Mouse (Mus musculus): ENCODE measurements around the gene Tspoap1. TPM values are rescaled to one million over a fixed set of nuclear protein-coding genes. Genes with fewer than 3 reads are reported as not detected.

The Tspoap1 gene
- polyA plus RNA-seq, 1 experiment from 2014 or later: 5.7 TPM

GRCm38 (mm10) chr11:87745632-87746555, 14.4 kb upstream of the Tspoap1 start:
- no peak overlapping the region for H3K4me3 ChIP-seq (replicated peaks)
- no peak overlapping the region for H3K4me2 ChIP-seq
- no peak overlapping the region for H3K27ac ChIP-seq
- no peak for ATAC-seq (ENCODE audit: insufficient number of reproducible peaks, insufficient read depth, low FRiP score, low TSS enrichment, low read depth)
- H3K27me3 ChIP-seq: no peaks in the 10 kb centered on the region
- H3K9me3 ChIP-seq: no peaks in the 10 kb centered on the region
- H3K4me1 ChIP-seq (replicated peaks): peaks cover 4% of the 10 kb centered on the region
- H3K9ac ChIP-seq (replicated peaks): no peak overlapping the region
- peaks cover 41% of the 10 kb centered on the region for H3K36me3 ChIP-seq
- 77% methylated on average over 9 of the region's 9 CpGs for WGBS

DNA sequence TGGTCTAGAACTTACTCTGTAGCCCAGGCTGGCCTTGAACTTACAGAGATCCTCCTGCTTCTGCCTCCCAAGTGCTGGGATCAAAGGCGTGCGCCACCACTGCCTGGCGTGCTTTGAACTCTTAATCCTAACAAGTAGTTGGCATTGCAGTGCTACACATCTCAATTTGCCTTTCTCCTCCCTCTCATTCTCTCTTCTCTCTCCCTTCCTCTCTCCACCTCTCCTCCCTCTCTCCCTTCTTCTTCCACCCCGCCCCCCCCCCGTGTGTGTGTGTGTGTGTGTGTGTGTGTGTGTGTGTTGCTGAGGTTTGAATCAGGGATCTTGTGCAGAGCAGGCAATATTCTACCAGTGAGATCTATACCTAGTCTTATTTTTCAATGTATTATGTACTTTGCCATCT, 13.0 kb upstream of the Tspoap1 start:
- no peak overlapping the region for H3K9ac ChIP-seq (replicated peaks)
- WGBS: 90% methylated on average over 5 of the region's 5 CpGs

DNA sequence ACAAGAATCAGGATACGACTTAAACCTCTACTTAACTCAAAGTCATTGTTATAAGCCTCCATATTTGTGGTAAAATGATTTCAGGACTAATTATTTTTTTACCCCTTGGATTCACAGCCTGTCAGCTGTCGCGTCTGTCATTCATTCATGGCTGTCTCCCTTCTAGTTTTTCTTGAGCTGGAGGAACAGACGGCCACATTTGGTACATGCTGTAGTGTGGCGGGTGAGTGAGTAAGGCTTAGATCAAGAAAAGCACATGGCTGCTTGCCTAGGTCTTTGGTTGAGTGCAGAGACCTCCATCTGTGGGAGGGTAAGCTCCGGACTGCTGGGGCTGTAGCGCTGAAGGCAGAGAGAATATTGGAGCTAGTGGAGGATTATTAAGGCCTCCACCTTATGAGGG, 12.6 kb upstream of the Tspoap1 start:
- H3K9me3 ChIP-seq: no peaks in the 10 kb centered on the region
- no peak overlapping the region for H3K27ac ChIP-seq
- no peaks in the 10 kb centered on the region for H3K27me3 ChIP-seq
- peaks cover 24% of the 10 kb centered on the region for H3K36me3 ChIP-seq
- no peak overlapping the region for H3K4me3 ChIP-seq (replicated peaks)
- 94% methylated on average over 7 of the region's 7 CpGs for WGBS
- no peak overlapping the region for H3K4me2 ChIP-seq
- no peak for ATAC-seq (ENCODE audit: insufficient number of reproducible peaks, insufficient read depth, low FRiP score, low TSS enrichment, low read depth)
- no peak overlapping the region for H3K9ac ChIP-seq (replicated peaks)
- peaks cover 4% of the 10 kb centered on the region for H3K4me1 ChIP-seq (replicated peaks)

More for the DNA sequence above, 13.0 kb upstream of the Tspoap1 start:
- peaks cover 4% of the 10 kb centered on the region for H3K4me1 ChIP-seq (replicated peaks)
- H3K4me2 ChIP-seq: no peak overlapping the region
- no peak overlapping the region for H3K4me3 ChIP-seq (replicated peaks)
- no peak overlapping the region for H3K27ac ChIP-seq
- H3K9me3 ChIP-seq: no peaks in the 10 kb centered on the region
- ATAC-seq (ENCODE audit: insufficient number of reproducible peaks, insufficient read depth, low FRiP score, low TSS enrichment, low read depth): no peak
- H3K36me3 ChIP-seq: peaks cover 28% of the 10 kb centered on the region
- H3K27me3 ChIP-seq: no peaks in the 10 kb centered on the region

GRCm38 (mm10) chr11:87748132-87749119, 11.9 kb upstream of the Tspoap1 start:
- Histone ChIP-seq H3K36me3 (peaks cover 18% of the 10 kb centered on the region), H3K4me3 (replicated peaks) (no peak overlapping the region)

DNA sequence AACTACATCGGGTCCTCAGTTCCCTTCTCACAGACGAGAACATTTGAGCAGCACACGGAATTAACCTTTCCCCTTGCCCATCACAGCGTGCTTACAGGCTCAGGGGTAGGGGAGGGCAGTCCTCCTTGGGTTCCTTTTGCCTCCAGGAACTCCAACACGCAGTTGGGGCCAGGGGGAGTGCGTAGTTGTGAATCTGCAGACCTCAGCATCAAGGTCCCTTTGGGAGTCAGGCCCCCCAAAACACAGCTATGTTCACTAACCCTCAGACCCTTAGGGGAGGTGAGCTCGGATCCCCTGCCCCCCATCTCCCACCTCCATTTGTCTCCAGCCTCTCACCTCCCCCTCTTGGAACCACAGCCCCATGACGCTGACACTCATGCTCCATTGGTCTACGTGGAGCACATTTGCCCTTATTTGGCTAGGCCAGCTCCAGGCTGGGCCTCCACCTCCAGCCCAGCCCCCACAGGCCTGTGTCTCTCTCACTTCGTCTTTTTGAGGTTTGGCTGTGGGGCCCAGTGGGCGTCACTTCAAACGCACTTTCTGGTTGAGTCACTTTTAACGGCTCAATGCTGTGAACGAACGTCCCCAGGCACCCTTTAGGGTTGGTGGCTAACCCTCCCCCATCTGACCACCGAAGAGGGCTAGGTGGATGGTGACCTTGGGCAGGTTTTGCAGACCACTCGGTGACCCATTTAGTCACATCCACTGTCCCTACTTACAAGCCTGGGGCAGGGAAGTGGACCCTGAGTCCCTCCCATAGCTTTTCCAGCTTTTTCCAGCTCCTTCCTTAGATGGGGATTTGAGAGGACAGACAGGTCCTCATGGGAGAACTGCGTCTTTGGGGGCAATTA, 10.9 kb upstream of the Tspoap1 start:
- H3K4me3 ChIP-seq (replicated peaks): no peak overlapping the region
- H3K4me1 ChIP-seq (replicated peaks): peaks cover 7% of the 10 kb centered on the region
- H3K9me3 ChIP-seq: no peaks in the 10 kb centered on the region
- H3K9ac ChIP-seq (replicated peaks): no peak overlapping the region
- peak overlapping the region; percentile 25; the same call in 1 of the 2 replicates for H3K4me2 ChIP-seq
- no peaks in the 10 kb centered on the region for H3K27me3 ChIP-seq
- 36% methylated on average over 18 of the region's 18 CpGs for WGBS
- ATAC-seq (ENCODE audit: insufficient number of reproducible peaks, insufficient read depth, low FRiP score, low TSS enrichment, low read depth): no peak
- H3K27ac ChIP-seq: no peak overlapping the region
- H3K36me3 ChIP-seq: peaks cover 11% of the 10 kb centered on the region; the same call in 1 of the 2 replicates

More at GRCm38 (mm10) chr11:87748132-87749119, 11.9 kb upstream of the Tspoap1 start:
- Histone ChIP-seq H3K4me2 (peak overlapping the region; percentile 25; the same call in 1 of the 2 replicates), H3K4me1 (replicated peaks) (peaks cover 4% of the 10 kb centered on the region), H3K27me3 (no peaks in the 10 kb centered on the region), H3K9me3 (no peaks in the 10 kb centered on the region), H3K27ac (no peak overlapping the region), H3K9ac (replicated peaks) (no peak overlapping the region)
- 31% methylated on average over 19 of the region's 19 CpGs for WGBS
- no peak for ATAC-seq (ENCODE audit: insufficient number of reproducible peaks, insufficient read depth, low FRiP score, low TSS enrichment, low read depth)

DNA sequence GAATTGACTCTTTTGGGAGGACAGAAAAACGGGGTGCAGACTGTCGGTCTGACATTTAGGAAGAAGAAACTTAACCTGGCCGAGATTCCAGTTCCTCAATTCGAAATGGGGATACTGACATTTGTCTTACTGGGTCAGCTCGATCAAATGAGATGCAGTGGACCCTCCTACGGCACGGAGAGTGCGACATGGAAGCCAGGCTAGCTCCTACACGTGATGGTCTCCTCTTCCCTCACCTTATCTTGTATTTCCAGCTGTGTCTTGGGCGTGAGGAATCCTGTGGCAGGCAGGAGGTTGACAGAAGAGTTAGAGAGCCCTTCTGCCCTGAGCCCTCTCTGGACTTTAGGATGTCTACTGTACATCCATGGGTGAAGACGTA, 10.3 kb upstream of the Tspoap1 start:
- H3K9me3 ChIP-seq: no peaks in the 10 kb centered on the region
- H3K27ac ChIP-seq: no peak overlapping the region
- 80% methylated on average over 11 of the region's 11 CpGs for WGBS
- no peak for ATAC-seq (ENCODE audit: insufficient number of reproducible peaks, insufficient read depth, low FRiP score, low TSS enrichment, low read depth)
- H3K9ac ChIP-seq (replicated peaks): no peak overlapping the region
- H3K27me3 ChIP-seq: no peaks in the 10 kb centered on the region
- H3K36me3 ChIP-seq: peaks cover 5% of the 10 kb centered on the region; the same call in 1 of the 2 replicates
- H3K4me1 ChIP-seq (replicated peaks): peaks cover 11% of the 10 kb centered on the region
- no peak overlapping the region for H3K4me2 ChIP-seq
- H3K4me3 ChIP-seq (replicated peaks): no peak overlapping the region

- WGBS: 69% methylated on average over 3 of the region's 3 CpGs
- Histone ChIP-seq H3K9me3 (no peaks in the 10 kb centered on the region), H3K4me3 (replicated peaks) (no peak overlapping the region), H3K36me3 (0 out of 2 replicates have a peak, but pooled peaks cover under 1% of the 10 kb centered on the region), H3K4me1 (replicated peaks) (peaks cover 11% of the 10 kb centered on the region), H3K4me2 (no peak overlapping the region), H3K27ac (no peak overlapping the region), H3K27me3 (no peaks in the 10 kb centered on the region), H3K9ac (replicated peaks) (no peak overlapping the region)
- no peak for ATAC-seq (ENCODE audit: insufficient number of reproducible peaks, insufficient read depth, low FRiP score, low TSS enrichment, low read depth)
Observed at GRCm38 (mm10) chr11:87750521-87750920, 9.8 kb upstream of the Tspoap1 start.

DNA sequence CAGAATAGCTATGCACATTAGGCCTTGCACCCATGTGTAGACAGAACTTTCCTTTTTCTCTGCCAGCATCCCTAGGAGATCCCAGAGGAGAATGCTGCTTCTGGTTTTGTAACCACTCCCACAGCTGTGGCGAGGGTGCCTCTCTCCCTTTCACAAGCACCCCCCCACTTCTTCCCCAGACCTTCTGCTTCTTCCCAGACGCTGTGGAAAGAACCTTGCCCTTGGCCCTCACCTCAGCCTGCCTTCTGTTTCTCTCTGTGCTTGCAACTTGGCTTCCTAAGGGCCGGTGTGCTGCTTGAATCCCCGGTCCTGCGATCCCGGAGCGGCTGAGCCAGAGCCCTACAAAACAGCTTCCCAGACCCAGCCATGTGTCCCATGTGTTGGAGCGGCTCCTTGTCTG, 9.3 kb upstream of the Tspoap1 start:
- H3K4me2 ChIP-seq: no peak overlapping the region
- no peak overlapping the region for H3K9ac ChIP-seq (replicated peaks)
- no peak overlapping the region for H3K4me3 ChIP-seq (replicated peaks)
- no peak for ATAC-seq (ENCODE audit: insufficient number of reproducible peaks, insufficient read depth, low FRiP score, low TSS enrichment, low read depth)
- no peaks in the 10 kb centered on the region for H3K27me3 ChIP-seq
- H3K36me3 ChIP-seq: no peaks in the 10 kb centered on the region
- no peak overlapping the region for H3K27ac ChIP-seq
- H3K9me3 ChIP-seq: no peaks in the 10 kb centered on the region
- peaks cover 11% of the 10 kb centered on the region for H3K4me1 ChIP-seq (replicated peaks)
- 81% methylated on average over 8 of the region's 8 CpGs for WGBS

DNA sequence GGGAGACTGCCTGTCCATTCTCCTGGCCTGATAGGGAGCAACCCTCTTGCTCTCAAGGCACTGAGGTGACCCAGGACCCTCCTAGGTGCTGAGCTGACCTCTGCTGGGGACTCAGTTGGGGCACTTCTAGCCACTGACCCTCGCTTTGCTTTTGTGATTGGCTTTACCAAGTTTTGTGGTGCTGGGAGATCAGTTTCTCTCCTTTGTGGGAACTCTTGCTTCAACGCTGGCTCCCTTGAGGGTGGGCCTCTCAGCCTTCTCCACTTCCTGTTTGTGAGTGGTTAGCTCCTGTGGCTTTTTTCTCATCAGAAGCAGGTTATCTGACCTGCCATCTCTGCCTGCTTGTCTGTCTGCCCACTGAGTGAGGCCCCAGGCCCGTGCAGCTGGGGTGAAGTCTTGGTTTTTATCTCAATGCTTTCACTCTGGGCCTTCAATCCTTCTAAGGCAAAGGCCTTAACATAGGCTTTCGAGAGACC, 8.8 kb upstream of the Tspoap1 start:
- no peak overlapping the region for H3K4me2 ChIP-seq
- no peak overlapping the region for H3K4me3 ChIP-seq (replicated peaks)
- H3K4me1 ChIP-seq (replicated peaks): peaks cover 11% of the 10 kb centered on the region
- ATAC-seq (ENCODE audit: insufficient number of reproducible peaks, insufficient read depth, low FRiP score, low TSS enrichment, low read depth): no peak
- no peaks in the 10 kb centered on the region for H3K27me3 ChIP-seq
- no peaks in the 10 kb centered on the region for H3K9me3 ChIP-seq
- 66% methylated on average over 4 of the region's 4 CpGs for WGBS
- no peak overlapping the region for H3K27ac ChIP-seq
- H3K36me3 ChIP-seq: no peaks in the 10 kb centered on the region
- no peak overlapping the region for H3K9ac ChIP-seq (replicated peaks)

DNA sequence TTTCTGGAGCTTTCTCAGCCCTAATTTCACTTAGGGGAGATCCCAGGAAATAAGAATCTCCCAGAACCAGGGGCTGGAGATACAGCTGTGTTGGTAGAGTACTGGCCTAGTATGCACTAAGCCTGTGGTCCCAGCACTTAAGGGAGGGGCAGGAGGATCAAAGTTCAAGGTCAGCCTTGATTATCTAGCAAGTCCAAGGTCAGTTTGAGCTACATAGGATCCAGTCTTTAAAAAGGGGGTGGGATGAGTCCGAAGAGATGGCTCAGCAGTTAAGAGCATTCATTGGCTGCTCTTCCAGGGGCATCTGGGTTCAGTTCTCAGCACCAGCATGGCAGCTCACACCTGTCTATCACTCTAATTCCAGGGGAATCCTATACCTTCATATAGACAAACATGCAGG, 8.0 kb upstream of the Tspoap1 start:
- Histone ChIP-seq H3K27me3 (no peaks in the 10 kb centered on the region), H3K9ac (replicated peaks) (no peak overlapping the region), H3K4me1 (replicated peaks) (peaks cover 11% of the 10 kb centered on the region), H3K4me3 (replicated peaks) (no peak overlapping the region), H3K36me3 (no peaks in the 10 kb centered on the region), H3K4me2 (no peak overlapping the region), H3K9me3 (no peaks in the 10 kb centered on the region), H3K27ac (no peak overlapping the region)
- ATAC-seq (ENCODE audit: insufficient number of reproducible peaks, insufficient read depth, low FRiP score, low TSS enrichment, low read depth): no peak
- 72% methylated on average over 1 of the region's 1 CpGs for WGBS

Data from limb, embryonic 12.5 days (tissue).